Mouse (Mus musculus) kidney, adult 2 months (tissue): ENCODE measurements around the gene Sel1l. TPM values are rescaled to one million over a fixed set of nuclear protein-coding genes. Genes with fewer than 3 reads are reported as not detected.

Source experiments
- DNase-seq: peaks from one replicate; pipeline ENCODE4 v3.0.0; 2021
- H3K27ac ChIP-seq: fragments of 200-500 bp; 2 replicates; pipeline ENCODE4 v1.5.1; 2012; ENCODE audit warnings: low read depth, low read length, control low read depth, inconsistent platforms; ENCODE audit not compliant: insufficient read depth
- H3K27me3 ChIP-seq: fragments of 200-500 bp; replicated peaks from 2 replicates; pipeline ENCODE4 v1.6.1; 2012; ENCODE audit warnings: mild to moderate bottlenecking, moderate library complexity, low read length, inconsistent platforms; ENCODE audit not compliant: control insufficient read depth, insufficient read depth
- H3K36me3 ChIP-seq: fragments of 200-500 bp; 2 replicates; pipeline ENCODE4 v1.6.1; 2012; ENCODE audit warnings: mild to moderate bottlenecking, moderate library complexity, low read length, inconsistent platforms; ENCODE audit not compliant: control insufficient read depth, insufficient read depth
- H3K4me1 ChIP-seq: fragments of 200-500 bp; 2 replicates; pipeline ENCODE4 v1.6.1; 2011; ENCODE audit warnings: low read length; ENCODE audit not compliant: control insufficient read depth, insufficient read depth
- H3K4me3 ChIP-seq: fragments of 200-500 bp; 2 replicates; pipeline ENCODE4 v1.5.1; 2011; ENCODE audit warnings: mild to moderate bottlenecking, low read depth, low read length, control low read depth; ENCODE audit not compliant: insufficient read depth
- CTCF ChIP-seq: fragments of 200-500 bp; conservative IDR thresholded peaks from 2 replicates; pipeline ENCODE4 v1.5.1; 2011; ENCODE audit warnings: low read depth, mild to moderate bottlenecking, control low read depth, low read length, moderate library complexity, mixed read lengths; ENCODE audit not compliant: insufficient read depth, insufficient read length
- POLR2A ChIP-seq: fragments of 200-500 bp; IDR thresholded peaks from one replicate; pipeline ENCODE4 v1.6.1; 2011; ENCODE audit warnings: low read depth, low read length, control low read depth
- WGBS: fragments of 180-500 bp; shearing (Covaris S2); methylation state at CpG from one replicate; pipeline ENCODE4 v1.1.7; 2018; 5-methylcytosine and 5-hydroxymethylcytosine counted together
- polyA plus RNA-seq: library from polyadenylated mRNA; depleted of rRNA; stranded (reverse); fragments of >200 nt; gene quantifications from 2 replicates; pipeline ENCODE4 v1.2.3, GENCODE M21; 2012

The Sel1l gene
- polyA plus RNA-seq, 1 experiment, result 26.9 TPM

DNA sequence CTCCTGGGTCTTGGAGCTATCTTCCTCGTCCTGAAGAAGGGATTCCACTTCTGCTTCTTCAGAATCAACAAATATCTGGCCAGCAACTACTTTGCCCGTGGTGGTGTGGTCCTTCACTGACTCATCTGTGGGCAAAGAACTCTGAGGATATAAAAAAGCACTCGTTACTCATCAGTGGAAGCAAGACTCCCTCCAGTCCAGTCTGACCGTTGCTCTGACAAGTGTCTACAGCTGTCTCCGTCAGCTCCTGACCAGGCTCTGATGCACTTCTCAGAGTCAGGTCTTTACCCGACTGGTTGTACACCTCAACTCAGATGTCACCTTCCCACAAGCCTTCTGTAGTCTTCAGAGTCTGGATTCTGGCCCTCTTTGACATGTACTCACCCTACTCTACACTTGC is 7.2 kb downstream of the Sel1l start:
- peaks cover 5% of the 10 kb centered on the region; the same call in 1 of the 2 replicates for H3K4me1 ChIP-seq
- no peak overlapping the region for H3K4me3 ChIP-seq
- WGBS, result 82% methylated on average over 6 of the region's 6 CpGs
- no peaks in the 10 kb centered on the region for H3K27me3 ChIP-seq
- no peak overlapping the region for H3K27ac ChIP-seq
- peaks cover 1% of the 10 kb centered on the region; the same call in 1 of the 2 replicates for H3K36me3 ChIP-seq
- TF ChIP-seq CTCF (no peak), POLR2A (no peak)
- DNase-seq, result no peak

DNA sequence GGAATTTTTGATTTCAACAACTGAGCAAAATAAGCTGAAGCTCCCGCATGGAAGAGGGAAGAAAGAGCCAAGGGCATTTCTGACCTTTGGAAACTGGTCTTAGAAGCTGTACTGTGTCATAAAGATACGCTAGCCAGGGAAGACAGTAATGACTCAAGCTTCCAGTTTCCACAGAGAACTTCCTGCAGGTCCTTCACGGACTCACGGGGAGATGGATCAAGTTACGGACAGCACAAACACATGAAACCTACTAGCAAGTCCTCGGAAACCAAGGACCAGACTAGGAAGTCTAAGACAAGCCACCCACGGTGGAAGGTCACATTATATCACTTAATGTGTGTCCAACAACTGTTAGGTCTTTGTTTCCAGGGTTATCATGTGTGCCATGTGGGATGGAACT is 10.7 kb downstream of the Sel1l start:
- 60% methylated on average over 7 of the region's 7 CpGs for WGBS
- Histone ChIP-seq H3K4me1 (peaks cover 5% of the 10 kb centered on the region; the same call in 1 of the 2 replicates), H3K27ac (no peak overlapping the region), H3K36me3 (peaks cover 3% of the 10 kb centered on the region; the same call in 1 of the 2 replicates), H3K4me3 (no peak overlapping the region), H3K27me3 (no peaks in the 10 kb centered on the region)
- DNase-seq, result no peak
- no peak for TF ChIP-seq POLR2A
- TF ChIP-seq CTCF, result no peak

DNA sequence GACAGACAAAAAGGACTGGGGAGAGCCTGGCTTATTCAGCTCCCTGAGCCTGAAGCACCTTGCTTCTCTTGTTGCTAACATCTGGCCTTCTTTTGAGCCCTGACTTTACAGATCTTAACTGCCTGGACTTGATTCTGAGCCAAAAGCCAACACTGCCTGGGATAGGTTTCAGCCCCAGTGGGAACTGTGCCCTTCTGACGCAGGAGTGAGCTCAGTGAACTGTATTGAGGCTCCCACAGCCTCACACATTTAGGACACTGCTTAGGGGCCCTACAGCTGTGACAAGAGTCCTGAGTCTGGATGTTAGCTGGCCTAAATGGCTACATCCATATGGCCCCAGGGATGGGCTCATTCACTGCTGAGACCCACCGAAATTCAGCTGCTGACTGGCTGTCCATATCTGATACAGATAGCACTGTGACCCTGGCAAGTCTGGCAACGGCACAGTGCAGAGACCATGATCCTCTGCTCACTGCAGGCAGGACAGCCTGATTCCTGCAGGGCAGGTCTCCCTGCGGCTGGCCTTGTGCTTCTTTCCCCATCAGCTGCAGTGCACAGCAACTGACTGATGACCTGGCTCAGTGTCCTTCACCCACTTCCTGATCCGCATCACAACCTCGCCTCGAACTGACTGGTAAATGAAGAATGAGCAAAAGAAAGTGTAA is 11.4 kb downstream of the Sel1l start:
- Histone ChIP-seq H3K27ac (no peak overlapping the region), H3K4me1 (peaks cover 5% of the 10 kb centered on the region; the same call in 1 of the 2 replicates), H3K27me3 (no peaks in the 10 kb centered on the region), H3K4me3 (no peak overlapping the region), H3K36me3 (peaks cover 3% of the 10 kb centered on the region; the same call in 1 of the 2 replicates)
- 70% methylated on average over 7 of the region's 7 CpGs for WGBS
- TF ChIP-seq POLR2A, result no peak
- no peak for TF ChIP-seq CTCF
- peak; percentile 73 for DNase-seq

DNA sequence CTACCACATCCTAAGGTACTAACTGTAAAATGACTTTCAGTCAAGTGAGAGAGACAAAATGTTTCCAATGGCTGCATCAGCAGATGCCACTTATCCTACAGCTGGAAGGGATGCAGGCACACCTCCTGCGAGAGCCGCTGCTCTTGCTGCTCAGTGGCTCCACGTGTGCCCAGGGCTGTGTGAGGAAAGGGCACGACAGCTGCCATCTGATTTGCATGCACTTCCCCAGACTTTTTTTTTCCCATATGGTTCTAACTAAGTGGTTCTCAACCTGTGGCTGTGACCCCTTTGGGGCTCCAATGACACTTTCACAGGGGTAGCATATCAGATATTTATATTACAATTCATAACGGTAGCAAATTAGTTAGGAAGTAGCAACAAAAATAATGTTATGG is 15.0 kb downstream of the Sel1l start:
- H3K4me3 ChIP-seq, result no peak overlapping the region
- H3K27ac ChIP-seq, result no peak overlapping the region
- DNase-seq, result no peak
- H3K27me3 ChIP-seq, result no peaks in the 10 kb centered on the region
- TF ChIP-seq POLR2A (no peak), CTCF (no peak)
- WGBS, result 47% methylated on average over 5 of the region's 5 CpGs
- peaks cover 9% of the 10 kb centered on the region for H3K36me3 ChIP-seq
- H3K4me1 ChIP-seq, result peaks cover 5% of the 10 kb centered on the region; the same call in 1 of the 2 replicates

DNA sequence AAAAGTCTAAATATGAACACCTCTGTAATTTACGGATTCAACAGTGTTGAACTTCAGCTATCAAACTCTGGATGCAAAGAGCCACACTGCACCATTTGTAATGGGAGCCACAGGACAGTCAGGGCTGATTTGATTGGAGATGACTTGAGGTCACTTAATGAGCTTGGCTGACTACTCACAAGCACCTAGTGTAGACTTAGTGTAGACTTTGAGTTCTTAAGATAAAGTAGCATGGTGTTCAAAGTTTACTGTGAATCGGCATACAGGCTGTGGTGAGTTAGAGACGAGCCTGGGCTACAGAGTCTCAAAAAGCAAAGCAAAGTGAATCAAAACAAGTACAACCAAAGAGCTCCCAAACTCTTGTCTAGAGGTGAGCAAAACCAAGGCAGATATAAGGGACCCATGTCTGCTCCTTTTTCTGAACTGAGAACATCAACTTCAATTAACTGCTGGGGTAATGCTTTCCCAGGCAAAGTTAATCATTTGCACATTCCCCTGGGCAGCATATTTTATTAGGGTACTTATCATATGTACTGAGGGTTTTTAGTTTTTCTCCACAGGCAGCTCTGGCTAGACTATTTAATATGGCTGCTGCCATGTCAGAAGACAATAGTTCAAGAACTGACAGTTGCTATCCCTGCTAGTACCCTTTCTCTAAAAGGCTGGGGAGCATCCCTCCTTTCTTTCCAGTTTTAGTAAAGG is 15.6 kb downstream of the Sel1l start:
- peak; percentile 57 for DNase-seq

DNA sequence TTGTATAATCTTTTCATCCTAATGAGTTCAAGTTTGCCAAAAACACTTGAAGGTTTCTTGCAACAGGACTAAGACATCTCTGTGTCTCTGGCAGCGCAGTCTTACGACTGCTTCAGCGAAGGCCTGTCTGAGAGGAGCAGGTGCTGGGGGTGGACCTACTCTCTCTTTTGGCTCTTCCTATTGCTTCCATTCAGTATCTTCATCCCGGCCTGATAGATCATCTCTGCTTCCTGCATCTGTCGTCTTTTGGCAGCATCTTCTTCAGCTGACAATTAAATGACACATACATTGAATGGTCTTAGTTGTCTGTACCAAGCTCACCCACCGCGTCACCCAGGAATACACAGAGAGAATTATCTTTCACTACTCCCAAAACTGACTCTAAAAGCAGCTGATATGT is 17.5 kb downstream of the Sel1l start:
- 89% methylated on average over 7 of the region's 7 CpGs for WGBS
- DNase-seq, result no peak
- H3K4me1 ChIP-seq, result no peaks in the 10 kb centered on the region; the same call in 1 of the 2 replicates
- no peak overlapping the region for H3K4me3 ChIP-seq
- H3K36me3 ChIP-seq, result peaks cover 11% of the 10 kb centered on the region
- no peaks in the 10 kb centered on the region for H3K27me3 ChIP-seq
- no peak for TF ChIP-seq CTCF
- TF ChIP-seq POLR2A, result no peak
- no peak overlapping the region for H3K27ac ChIP-seq

More for the DNA sequence above, 15.6 kb downstream of the Sel1l start:
- H3K27ac ChIP-seq, result no peak overlapping the region
- H3K27me3 ChIP-seq, result no peaks in the 10 kb centered on the region
- H3K36me3 ChIP-seq, result peaks cover 9% of the 10 kb centered on the region
- no peak overlapping the region for H3K4me3 ChIP-seq
- TF ChIP-seq POLR2A (no peak), CTCF (no peak)
- H3K4me1 ChIP-seq, result peaks cover 5% of the 10 kb centered on the region; the same call in 1 of the 2 replicates
- 68% methylated on average over 3 of the region's 3 CpGs for WGBS

DNA sequence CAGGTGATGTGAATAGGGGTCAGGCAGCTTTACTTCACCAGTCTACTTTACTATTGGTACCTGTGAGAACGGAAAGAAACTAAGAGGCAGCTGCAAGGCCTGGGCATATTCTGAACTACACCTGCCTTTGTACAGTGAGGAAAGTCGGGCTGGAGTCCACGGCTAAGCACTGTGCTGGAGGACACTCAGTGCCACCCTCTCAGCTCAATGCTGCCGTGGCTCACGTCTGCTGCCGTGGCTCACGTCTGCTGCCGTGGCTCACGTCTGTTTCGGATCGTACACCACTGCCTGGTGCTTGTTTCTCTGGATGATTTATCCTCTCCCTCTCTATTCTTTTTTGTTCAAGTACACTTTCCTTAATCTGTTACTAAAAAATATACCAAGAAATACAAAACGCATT is 28.5 kb downstream of the Sel1l start:
- DNase-seq, result no peak
- Histone ChIP-seq H3K4me3 (no peak overlapping the region), H3K36me3 (peaks cover 4% of the 10 kb centered on the region), H3K27me3 (no peaks in the 10 kb centered on the region), H3K4me1 (no peaks in the 10 kb centered on the region), H3K27ac (no peak overlapping the region)
- TF ChIP-seq POLR2A, result no peak
- no peak for TF ChIP-seq CTCF
- whole genome bisulfite sequencing, result 91% methylated on average over 12 of the region's 12 CpGs

DNA sequence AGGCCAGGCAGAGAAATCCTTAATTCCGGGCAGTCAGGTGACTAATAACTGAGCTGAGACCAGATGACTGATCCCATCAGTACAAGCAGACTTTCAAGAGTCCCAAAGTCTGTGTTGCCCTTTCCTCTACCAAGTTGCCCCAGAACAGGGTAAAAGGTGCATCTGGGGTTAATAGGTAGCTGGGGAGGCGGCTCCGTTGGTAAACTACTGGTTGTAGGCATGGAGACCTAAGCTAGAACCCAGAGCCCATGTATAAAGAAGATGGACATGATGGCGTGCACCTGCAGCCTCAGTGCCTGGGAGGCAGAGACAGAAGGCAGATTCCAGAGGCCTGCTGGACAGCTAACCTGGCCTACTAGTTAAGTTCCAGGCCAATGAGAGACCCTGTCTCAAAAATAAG is 30.2 kb downstream of the Sel1l start:
- DNase-seq, result no peak
- no peak overlapping the region for H3K4me3 ChIP-seq
- peaks cover 3% of the 10 kb centered on the region for H3K36me3 ChIP-seq
- H3K4me1 ChIP-seq, result no peaks in the 10 kb centered on the region
- H3K27me3 ChIP-seq, result no peaks in the 10 kb centered on the region
- no peak overlapping the region for H3K27ac ChIP-seq
- TF ChIP-seq POLR2A (no peak), CTCF (no peak)
- WGBS, result 69% methylated on average over 4 of the region's 4 CpGs
